Mouse (Mus musculus) liver, embryonic 13.5 days (tissue): ENCODE measurements at regions not wholly inside any gene's neighbourhood (a gene's known extent, or its start where the extent isn't known, plus 50 kb on each side); places are given as distances from the start of the nearest gene placed in this dataset.

Experiments
- ATAC-seq: fragments of 200-750 bp; cut with Nextera tagmentation; 2 replicates; pipeline ENCODE4 v1.8.0; 2017; ENCODE audit warnings: low read depth, mild to moderate bottlenecking, moderate number of reproducible peaks, moderate library complexity
- DNase-seq: peaks from one replicate; pipeline ENCODE4 v3.0.0; 2022
- H3K27ac ChIP-seq: fragments of 300-500 bp; sonication (generic); 2 replicates; pipeline ENCODE4 v1.5.1; 2015; ENCODE audit warnings: moderate library complexity, mild to moderate bottlenecking, inconsistent platforms
- H3K27me3 ChIP-seq: fragments of 300-500 bp; sonication (generic); 2 replicates; pipeline ENCODE4 v1.6.1; 2015; ENCODE audit warnings: mild to moderate bottlenecking, inconsistent platforms
- H3K36me3 ChIP-seq: fragments of 300-500 bp; sonication (generic); 2 replicates; pipeline ENCODE4 v1.6.1; 2015; ENCODE audit warnings: mild to moderate bottlenecking, inconsistent platforms
- H3K4me1 ChIP-seq: fragments of 300-500 bp; sonication (generic); replicated peaks from 2 replicates; pipeline ENCODE4 v1.6.1; 2015; ENCODE audit warnings: inconsistent platforms
- H3K4me2 ChIP-seq: fragments of 300-500 bp; sonication (generic); 2 replicates; pipeline ENCODE4 v1.6.1; 2015; ENCODE audit warnings: inconsistent platforms, mild to moderate bottlenecking, moderate library complexity
- H3K4me3 ChIP-seq: fragments of 300-500 bp; sonication (generic); replicated peaks from 2 replicates; pipeline ENCODE4 v1.5.1; 2015; ENCODE audit warnings: mild to moderate bottlenecking, inconsistent platforms
- H3K9ac ChIP-seq: fragments of 300-500 bp; sonication (generic); 2 replicates; pipeline ENCODE4 v1.6.1; 2015; ENCODE audit warnings: mild to moderate bottlenecking, inconsistent platforms
- H3K9me3 ChIP-seq: fragments of 300-500 bp; sonication (generic); replicated peaks from 2 replicates; pipeline ENCODE4 v1.6.1; 2016; ENCODE audit warnings: inconsistent platforms
- WGBS: fragments of 180-500 bp; shearing (Covaris S2); methylation state at CpG from one replicate; pipeline ENCODE4 v1.1.7; 2015; ENCODE audit not compliant: insufficient replicate concordance; 5-methylcytosine and 5-hydroxymethylcytosine counted together

GRCm38 (mm10) chr13:106367589-106367988 lies 569.2 kb downstream of the Ipo11 start:
- WGBS: 69% methylated on average over 7 of the region's 7 CpGs
- no peaks in the 10 kb centered on the region for H3K36me3 ChIP-seq
- no peak overlapping the region for H3K27ac ChIP-seq
- no peak for DNase-seq
- no peak overlapping the region for H3K4me2 ChIP-seq
- H3K9me3 ChIP-seq: no peaks in the 10 kb centered on the region; the same call in 1 of the 2 replicates
- H3K27me3 ChIP-seq: no peaks in the 10 kb centered on the region
- no peak overlapping the region for H3K4me3 ChIP-seq
- H3K4me1 ChIP-seq: no peaks in the 10 kb centered on the region
- no peak overlapping the region for H3K9ac ChIP-seq
- no peak for ATAC-seq

- no peaks in the 10 kb centered on the region for H3K36me3 ChIP-seq
- 70% methylated on average over 4 of the region's 4 CpGs for WGBS
- H3K4me2 ChIP-seq: no peak overlapping the region
- DNase-seq: no peak
- no peak for ATAC-seq
- H3K4me1 ChIP-seq: no peaks in the 10 kb centered on the region
- no peak overlapping the region for H3K9ac ChIP-seq
- H3K27ac ChIP-seq: no peak overlapping the region
- no peak overlapping the region for H3K4me3 ChIP-seq
- H3K9me3 ChIP-seq: no peaks in the 10 kb centered on the region
- no peaks in the 10 kb centered on the region for H3K27me3 ChIP-seq
These were observed 583.9 kb downstream of the Ipo11 start for GRCm38 (mm10) chr13:106352614-106353409.

GRCm38 (mm10) chr13:106332025-106332424 lies 604.7 kb downstream of the Ipo11 start:
- Histone ChIP-seq H3K36me3 (no peaks in the 10 kb centered on the region), H3K4me2 (no peak overlapping the region), H3K27me3 (no peaks in the 10 kb centered on the region), H3K4me3 (no peak overlapping the region), H3K9me3 (no peaks in the 10 kb centered on the region), H3K4me1 (no peaks in the 10 kb centered on the region), H3K9ac (no peak overlapping the region), H3K27ac (no peak overlapping the region)
- DNase-seq (no peak), ATAC-seq (no peak)

- 72% methylated on average over 3 of the region's 3 CpGs for WGBS
- Histone ChIP-seq H3K36me3 (no peaks in the 10 kb centered on the region), H3K4me1 (no peaks in the 10 kb centered on the region), H3K27me3 (no peaks in the 10 kb centered on the region), H3K4me3 (no peak overlapping the region), H3K4me2 (no peak overlapping the region), H3K9me3 (no peaks in the 10 kb centered on the region), H3K9ac (no peak overlapping the region), H3K27ac (no peak overlapping the region)
- DNase-seq (no peak), ATAC-seq (no peak)
These were observed 617.8 kb downstream of the Ipo11 start for GRCm38 (mm10) chr13:106318980-106319379.

- ATAC-seq (no peak), DNase-seq (no peak)
- no peaks in the 10 kb centered on the region for H3K9me3 ChIP-seq
- 59% methylated on average over 6 of the region's 6 CpGs for WGBS
- no peaks in the 10 kb centered on the region for H3K27me3 ChIP-seq
- H3K4me1 ChIP-seq: no peaks in the 10 kb centered on the region
- no peak overlapping the region for H3K9ac ChIP-seq
- H3K4me2 ChIP-seq: no peak overlapping the region
- H3K36me3 ChIP-seq: no peaks in the 10 kb centered on the region
- no peak overlapping the region for H3K4me3 ChIP-seq
- H3K27ac ChIP-seq: no peak overlapping the region
These were observed 618.3 kb downstream of the Ipo11 start for GRCm38 (mm10) chr13:106318476-106318875.

- Histone ChIP-seq H3K9ac (no peak overlapping the region), H3K27me3 (no peaks in the 10 kb centered on the region), H3K9me3 (no peaks in the 10 kb centered on the region), H3K4me2 (no peak overlapping the region), H3K4me3 (no peak overlapping the region), H3K27ac (no peak overlapping the region), H3K4me1 (no peaks in the 10 kb centered on the region), H3K36me3 (no peaks in the 10 kb centered on the region)
- ATAC-seq (no peak), DNase-seq (no peak)
- WGBS: 42% methylated on average over 2 of the region's 2 CpGs
These were observed 619.5 kb downstream of the Ipo11 start for GRCm38 (mm10) chr13:106317300-106317699.

GRCm38 (mm10) chr13:106281181-106281580 lies 655.6 kb downstream of the Ipo11 start:
- WGBS: 35% methylated on average over 3 of the region's 3 CpGs
- no peaks in the 10 kb centered on the region for H3K4me1 ChIP-seq
- no peak overlapping the region for H3K4me2 ChIP-seq
- DNase-seq: no peak
- H3K27me3 ChIP-seq: no peaks in the 10 kb centered on the region
- no peaks in the 10 kb centered on the region for H3K9me3 ChIP-seq
- H3K36me3 ChIP-seq: no peaks in the 10 kb centered on the region
- no peak overlapping the region for H3K4me3 ChIP-seq
- no peak for ATAC-seq
- H3K27ac ChIP-seq: no peak overlapping the region
- no peak overlapping the region for H3K9ac ChIP-seq

GRCm38 (mm10) chr13:106259874-106260273 lies 676.9 kb downstream of the Ipo11 start:
- Histone ChIP-seq H3K4me3 (no peak overlapping the region), H3K4me2 (no peak overlapping the region), H3K27ac (no peak overlapping the region), H3K36me3 (no peaks in the 10 kb centered on the region), H3K27me3 (no peaks in the 10 kb centered on the region), H3K4me1 (no peaks in the 10 kb centered on the region), H3K9ac (no peak overlapping the region), H3K9me3 (no peaks in the 10 kb centered on the region)
- 39% methylated on average over 1 of the region's 1 CpGs for WGBS
- ATAC-seq: no peak
- DNase-seq: no peak
